Mouse (Mus musculus): ENCODE data around the gene Cep162. TPM values are rescaled to one million over a fixed set of nuclear protein-coding genes. Genes with fewer than 3 reads are reported as not detected.

The Cep162 gene
- polyA plus RNA-seq, 1 experiment from 2014 or later, result 9.6 TPM

- Histone ChIP-seq H3K9ac (replicated peaks; ENCODE audit: low read depth, low read length) (no peak overlapping the region), H3K4me1 (ENCODE audit: control insufficient read depth, insufficient read depth, low read length) (no peaks in the 10 kb centered on the region), H3K4me2 (replicated peaks; ENCODE audit: low read depth, low read length) (no peak overlapping the region), H3K4me3 (ENCODE audit: low read depth, low read length) (no peak overlapping the region), H3K36me3 (ENCODE audit: control insufficient read depth, insufficient read depth, low read length) (no peaks in the 10 kb centered on the region), H3K27me3 (ENCODE audit: control insufficient read depth, insufficient read depth, low read length) (no peaks in the 10 kb centered on the region), H3K27ac (ENCODE audit: low read length) (no peak overlapping the region), H3K9me3 (ENCODE audit: control insufficient read depth, low read depth, low read length) (no peaks in the 10 kb centered on the region)
- 54% methylated on average over 7 of the region's 7 CpGs for WGBS
- no peak for ATAC-seq (ENCODE audit: insufficient number of reproducible peaks, insufficient read depth, low FRiP score, low read depth)
Observed at GRCm38 (mm10) chr9:87178534-87178933, 76.8 kb downstream of the Cep162 start.

- no peak for ATAC-seq (ENCODE audit: insufficient number of reproducible peaks, insufficient read depth, low FRiP score, low read depth)
- no peak overlapping the region for H3K4me2 ChIP-seq (replicated peaks; ENCODE audit: low read depth, low read length)
- 73% methylated on average over 3 of the region's 3 CpGs for WGBS
- no peaks in the 10 kb centered on the region for H3K9me3 ChIP-seq (ENCODE audit: control insufficient read depth, low read depth, low read length)
- H3K9ac ChIP-seq (replicated peaks; ENCODE audit: low read depth, low read length), result no peak overlapping the region
- no peaks in the 10 kb centered on the region for H3K4me1 ChIP-seq (ENCODE audit: control insufficient read depth, insufficient read depth, low read length)
- no peak overlapping the region for H3K27ac ChIP-seq (ENCODE audit: low read length)
- no peaks in the 10 kb centered on the region for H3K36me3 ChIP-seq (ENCODE audit: control insufficient read depth, insufficient read depth, low read length)
- no peak overlapping the region for H3K4me3 ChIP-seq (ENCODE audit: low read depth, low read length)
- no peaks in the 10 kb centered on the region for H3K27me3 ChIP-seq (ENCODE audit: control insufficient read depth, insufficient read depth, low read length)
Observed at GRCm38 (mm10) chr9:87171517-87171916, 83.8 kb downstream of the Cep162 start.

GRCm38 (mm10) chr9:87170891-87171290 lies 84.4 kb downstream of the Cep162 start:
- Histone ChIP-seq H3K27me3 (ENCODE audit: control insufficient read depth, insufficient read depth, low read length) (no peaks in the 10 kb centered on the region), H3K4me1 (ENCODE audit: control insufficient read depth, insufficient read depth, low read length) (no peaks in the 10 kb centered on the region), H3K4me2 (replicated peaks; ENCODE audit: low read depth, low read length) (no peak overlapping the region), H3K9ac (replicated peaks; ENCODE audit: low read depth, low read length) (no peak overlapping the region), H3K4me3 (ENCODE audit: low read depth, low read length) (no peak overlapping the region), H3K36me3 (ENCODE audit: control insufficient read depth, insufficient read depth, low read length) (no peaks in the 10 kb centered on the region), H3K9me3 (ENCODE audit: control insufficient read depth, low read depth, low read length) (no peaks in the 10 kb centered on the region), H3K27ac (ENCODE audit: low read length) (no peak overlapping the region)
- no peak for ATAC-seq (ENCODE audit: insufficient number of reproducible peaks, insufficient read depth, low FRiP score, low read depth)
- 75% methylated on average over 3 of the region's 3 CpGs for WGBS

GRCm38 (mm10) chr9:87169144-87169543 lies 86.2 kb downstream of the Cep162 start:
- no peaks in the 10 kb centered on the region for H3K4me1 ChIP-seq (ENCODE audit: control insufficient read depth, insufficient read depth, low read length)
- no peaks in the 10 kb centered on the region for H3K9me3 ChIP-seq (ENCODE audit: control insufficient read depth, low read depth, low read length)
- 87% methylated on average over 12 of the region's 12 CpGs for WGBS
- no peaks in the 10 kb centered on the region for H3K36me3 ChIP-seq (ENCODE audit: control insufficient read depth, insufficient read depth, low read length)
- no peak overlapping the region for H3K4me3 ChIP-seq (ENCODE audit: low read depth, low read length)
- ATAC-seq (ENCODE audit: insufficient number of reproducible peaks, insufficient read depth, low FRiP score, low read depth), result no peak
- H3K4me2 ChIP-seq (replicated peaks; ENCODE audit: low read depth, low read length), result no peak overlapping the region
- no peaks in the 10 kb centered on the region for H3K27me3 ChIP-seq (ENCODE audit: control insufficient read depth, insufficient read depth, low read length)
- H3K27ac ChIP-seq (ENCODE audit: low read length), result no peak overlapping the region
- no peak overlapping the region for H3K9ac ChIP-seq (replicated peaks; ENCODE audit: low read depth, low read length)

- no peak overlapping the region for H3K4me3 ChIP-seq (ENCODE audit: low read depth, low read length)
- H3K9ac ChIP-seq (replicated peaks; ENCODE audit: low read depth, low read length), result no peak overlapping the region
- no peaks in the 10 kb centered on the region for H3K9me3 ChIP-seq (ENCODE audit: control insufficient read depth, low read depth, low read length)
- H3K36me3 ChIP-seq (ENCODE audit: control insufficient read depth, insufficient read depth, low read length), result no peaks in the 10 kb centered on the region
- no peak overlapping the region for H3K4me2 ChIP-seq (replicated peaks; ENCODE audit: low read depth, low read length)
- no peak for ATAC-seq (ENCODE audit: insufficient number of reproducible peaks, insufficient read depth, low FRiP score, low read depth)
- H3K4me1 ChIP-seq (ENCODE audit: control insufficient read depth, insufficient read depth, low read length), result no peaks in the 10 kb centered on the region
- no peak overlapping the region for H3K27ac ChIP-seq (ENCODE audit: low read length)
- H3K27me3 ChIP-seq (ENCODE audit: control insufficient read depth, insufficient read depth, low read length), result no peaks in the 10 kb centered on the region
- WGBS, result 45% methylated on average over 3 of the region's 3 CpGs
Observed at GRCm38 (mm10) chr9:87168051-87168450, 87.3 kb downstream of the Cep162 start.

- Histone ChIP-seq H3K27ac (ENCODE audit: low read length) (no peak overlapping the region), H3K9me3 (ENCODE audit: control insufficient read depth, low read depth, low read length) (no peaks in the 10 kb centered on the region), H3K4me2 (replicated peaks; ENCODE audit: low read depth, low read length) (no peak overlapping the region), H3K27me3 (ENCODE audit: control insufficient read depth, insufficient read depth, low read length) (no peaks in the 10 kb centered on the region), H3K4me3 (ENCODE audit: low read depth, low read length) (no peak overlapping the region), H3K4me1 (ENCODE audit: control insufficient read depth, insufficient read depth, low read length) (no peaks in the 10 kb centered on the region), H3K9ac (replicated peaks; ENCODE audit: low read depth, low read length) (no peak overlapping the region), H3K36me3 (ENCODE audit: control insufficient read depth, insufficient read depth, low read length) (no peaks in the 10 kb centered on the region)
- WGBS, result 71% methylated on average over 9 of the region's 9 CpGs
- ATAC-seq (ENCODE audit: insufficient number of reproducible peaks, insufficient read depth, low FRiP score, low read depth), result no peak
Observed at GRCm38 (mm10) chr9:87167001-87167830, 88.1 kb downstream of the Cep162 start.

- Histone ChIP-seq H3K27ac (ENCODE audit: low read length) (no peak overlapping the region), H3K4me2 (replicated peaks; ENCODE audit: low read depth, low read length) (no peak overlapping the region), H3K9ac (replicated peaks; ENCODE audit: low read depth, low read length) (no peak overlapping the region), H3K36me3 (ENCODE audit: control insufficient read depth, insufficient read depth, low read length) (no peaks in the 10 kb centered on the region), H3K4me1 (ENCODE audit: control insufficient read depth, insufficient read depth, low read length) (no peaks in the 10 kb centered on the region), H3K4me3 (ENCODE audit: low read depth, low read length) (no peak overlapping the region), H3K27me3 (ENCODE audit: control insufficient read depth, insufficient read depth, low read length) (no peaks in the 10 kb centered on the region), H3K9me3 (ENCODE audit: control insufficient read depth, low read depth, low read length) (no peaks in the 10 kb centered on the region)
- ATAC-seq (ENCODE audit: insufficient number of reproducible peaks, insufficient read depth, low FRiP score, low read depth), result no peak
- WGBS, result 71% methylated on average over 4 of the region's 4 CpGs
Observed at GRCm38 (mm10) chr9:87162559-87162958, 92.8 kb downstream of the Cep162 start.

- Histone ChIP-seq H3K9ac (replicated peaks; ENCODE audit: low read depth, low read length) (no peak overlapping the region), H3K9me3 (ENCODE audit: control insufficient read depth, low read depth, low read length) (no peaks in the 10 kb centered on the region), H3K36me3 (ENCODE audit: control insufficient read depth, insufficient read depth, low read length) (no peaks in the 10 kb centered on the region), H3K4me2 (replicated peaks; ENCODE audit: low read depth, low read length) (no peak overlapping the region), H3K4me3 (ENCODE audit: low read depth, low read length) (no peak overlapping the region), H3K27ac (ENCODE audit: low read length) (no peak overlapping the region), H3K4me1 (ENCODE audit: control insufficient read depth, insufficient read depth, low read length) (no peaks in the 10 kb centered on the region), H3K27me3 (ENCODE audit: control insufficient read depth, insufficient read depth, low read length) (no peaks in the 10 kb centered on the region)
- no peak for ATAC-seq (ENCODE audit: insufficient number of reproducible peaks, insufficient read depth, low FRiP score, low read depth)
- 94% methylated on average over 1 of the region's 1 CpGs for WGBS
Observed at GRCm38 (mm10) chr9:87152641-87153325, 102.6 kb downstream of the Cep162 start.

Data from stomach, embryonic 14.5 days (tissue).